Mouse (Mus musculus) right cerebral cortex, adult 2 months (tissue): ENCODE measurements around the gene Atxn2.
"Not testable (repeated sequence)": the region's sequence is repeated elsewhere in the genome, so short reads cannot be mapped to it uniquely, and the experiment has no call there.

Experiments
- DNase-seq, 2 experiments: peaks; one replicate each; pipeline ENCODE4 v3.0.0; 2021 to 2022; ENCODE audit warnings: low spot score in 2 of 2

The Atxn2 gene

GRCm38 (mm10) chr5:121711928-121712231, 743 bp downstream of the Atxn2 start:
- no peak for DNase-seq

- no peak for DNase-seq
Measured at GRCm38 (mm10) chr5:121712232-121712933, 1.2 kb downstream of the Atxn2 start.

- DNase-seq: peak in 1 of 2 experiments; percentile 44
Measured at GRCm38 (mm10) chr5:121712934-121713538, 1.9 kb downstream of the Atxn2 start.

- DNase-seq: no peak
Measured at GRCm38 (mm10) chr5:121714331-121714730, 3.2 kb downstream of the Atxn2 start.

GRCm38 (mm10) chr5:121714928-121715327, 3.8 kb downstream of the Atxn2 start:
- DNase-seq: no peak

GRCm38 (mm10) chr5:121718462-121718861, 7.3 kb downstream of the Atxn2 start:
- no peak for DNase-seq

- no peak for DNase-seq
Measured at GRCm38 (mm10) chr5:121720888-121721585, 9.9 kb downstream of the Atxn2 start.

- no peak for DNase-seq
Measured at GRCm38 (mm10) chr5:121721841-121722240, 10.7 kb downstream of the Atxn2 start.

- DNase-seq: no peak
Measured at GRCm38 (mm10) chr5:121724678-121725077, 13.5 kb downstream of the Atxn2 start.

- DNase-seq: no peak
Measured at GRCm38 (mm10) chr5:121730057-121730456, 18.9 kb downstream of the Atxn2 start.

GRCm38 (mm10) chr5:121736641-121737040, 25.5 kb downstream of the Atxn2 start:
- DNase-seq: no peak

- DNase-seq: not testable (repeated sequence)
Measured at GRCm38 (mm10) chr5:121738162-121738561, 27.0 kb downstream of the Atxn2 start.

GRCm38 (mm10) chr5:121738576-121739191, 27.5 kb downstream of the Atxn2 start:
- DNase-seq: no peak

- DNase-seq: no peak
Measured at GRCm38 (mm10) chr5:121740516-121740915, 29.4 kb downstream of the Atxn2 start.

GRCm38 (mm10) chr5:121742915-121743314, 31.8 kb downstream of the Atxn2 start:
- DNase-seq: no peak

GRCm38 (mm10) chr5:121747884-121748594, 36.9 kb downstream of the Atxn2 start:
- not testable (repeated sequence) for DNase-seq

- DNase-seq: no peak
Measured at GRCm38 (mm10) chr5:121749633-121750032, 38.5 kb downstream of the Atxn2 start.

GRCm38 (mm10) chr5:121757900-121758299, 46.8 kb downstream of the Atxn2 start:
- no peak for DNase-seq

- DNase-seq: no peak
Measured at GRCm38 (mm10) chr5:121758341-121758740, 47.2 kb downstream of the Atxn2 start.

GRCm38 (mm10) chr5:121759921-121760320, 48.8 kb downstream of the Atxn2 start:
- no peak for DNase-seq

GRCm38 (mm10) chr5:121761459-121761858, 50.3 kb downstream of the Atxn2 start:
- no peak for DNase-seq

- no peak for DNase-seq
Measured at GRCm38 (mm10) chr5:121762949-121763348, 51.8 kb downstream of the Atxn2 start.
